Mouse (Mus musculus): ENCODE measurements around the gene Spink4.
"Not testable (repeated sequence)": the region's sequence is repeated elsewhere in the genome, so short reads cannot be mapped to it uniquely, and the experiment has no call there.

GRCm38 (mm10) chr4:40934369-40934768 is 14.5 kb downstream of the Spink4 start:
- TF ChIP-seq CTCF (IDR thresholded peaks at IDR 0.05; ENCODE audit: extremely low read depth, insufficient read depth, insufficient read length, insufficient replicate concordance); POLR2A (IDR thresholded peaks at IDR 0.05; ENCODE audit: low read depth, low read length): not testable (repeated sequence)
